Mouse (Mus musculus): ENCODE data around the gene Trip12. TPM values are rescaled to one million over a fixed set of nuclear protein-coding genes. Genes with fewer than 3 reads are reported as not detected.

The Trip12 gene
- polyA plus RNA-seq, 1 experiment: 130 TPM

- H3K4me1 ChIP-seq (ENCODE audit: control insufficient read depth, insufficient read depth, low read length): no peaks in the 10 kb centered on the region
- no peak overlapping the region for H3K4me3 ChIP-seq (replicated peaks; ENCODE audit: control insufficient read depth, low read depth, low read length)
- no peak overlapping the region for H3K27ac ChIP-seq (ENCODE audit: control insufficient read depth, insufficient read depth, low read depth, low read length, poor library complexity)
- TF ChIP-seq CTCF (IDR thresholded peaks at IDR 0.05; ENCODE audit: control insufficient read depth, insufficient read depth, low read length): no peak
- TF ChIP-seq POLR2A (IDR thresholded peaks at IDR 0.05; ENCODE audit: borderline replicate concordance, control insufficient read depth, low read depth, low read length): no peak
- 73% methylated on average over 11 of the region's 11 CpGs for WGBS
These were observed 41.1 kb upstream of the Trip12 start for GRCm38 (mm10) chr1:84881248-84882065.

GRCm38 (mm10) chr1:84879571-84880120 lies 39.3 kb upstream of the Trip12 start:
- no peak overlapping the region for H3K4me3 ChIP-seq (replicated peaks; ENCODE audit: control insufficient read depth, low read depth, low read length)
- no peaks in the 10 kb centered on the region for H3K4me1 ChIP-seq (ENCODE audit: control insufficient read depth, insufficient read depth, low read length)
- WGBS: 86% methylated on average over 8 of the region's 8 CpGs
- TF ChIP-seq CTCF (IDR thresholded peaks at IDR 0.05; ENCODE audit: control insufficient read depth, insufficient read depth, low read length) (no peak), POLR2A (IDR thresholded peaks at IDR 0.05; ENCODE audit: borderline replicate concordance, control insufficient read depth, low read depth, low read length) (no peak)
- H3K27ac ChIP-seq (ENCODE audit: control insufficient read depth, insufficient read depth, low read depth, low read length, poor library complexity): no peak overlapping the region

DNA sequence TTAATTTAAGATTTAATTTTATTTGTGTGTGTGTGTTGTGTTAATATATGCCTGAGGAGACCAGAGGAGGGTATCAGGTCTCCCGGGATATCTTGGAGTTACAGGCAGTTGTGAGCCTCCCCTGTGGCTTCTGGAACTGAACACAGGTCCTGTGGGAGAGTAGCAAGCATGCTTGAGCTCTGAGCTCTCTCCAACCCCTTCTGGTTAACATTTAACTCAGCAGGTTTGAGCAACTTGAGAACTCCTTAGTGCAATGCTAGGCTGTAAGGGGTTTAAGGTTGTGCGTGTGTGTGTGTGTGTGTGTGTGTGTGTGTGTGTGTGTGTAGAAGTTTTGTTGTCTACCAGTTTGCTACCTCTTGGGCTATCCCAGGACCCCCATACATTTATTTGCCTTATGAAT lies 37.3 kb upstream of the Trip12 start:
- TF ChIP-seq CTCF (IDR thresholded peaks at IDR 0.05; ENCODE audit: control insufficient read depth, insufficient read depth, low read length) (no peak), POLR2A (IDR thresholded peaks at IDR 0.05; ENCODE audit: borderline replicate concordance, control insufficient read depth, low read depth, low read length) (no peak)

GRCm38 (mm10) chr1:84872939-84873338 lies 32.6 kb upstream of the Trip12 start:
- H3K4me1 ChIP-seq (ENCODE audit: control insufficient read depth, insufficient read depth, low read length): no peaks in the 10 kb centered on the region
- H3K4me3 ChIP-seq (replicated peaks; ENCODE audit: control insufficient read depth, low read depth, low read length): no peak overlapping the region
- TF ChIP-seq POLR2A (IDR thresholded peaks at IDR 0.05; ENCODE audit: borderline replicate concordance, control insufficient read depth, low read depth, low read length): no peak
- no peak for TF ChIP-seq CTCF (IDR thresholded peaks at IDR 0.05; ENCODE audit: control insufficient read depth, insufficient read depth, low read length)
- WGBS: 65% methylated on average over 4 of the region's 4 CpGs
- no peak overlapping the region for H3K27ac ChIP-seq (ENCODE audit: control insufficient read depth, insufficient read depth, low read depth, low read length, poor library complexity)

More for the DNA sequence above, 37.3 kb upstream of the Trip12 start:
- Histone ChIP-seq H3K4me1 (ENCODE audit: control insufficient read depth, insufficient read depth, low read length) (no peaks in the 10 kb centered on the region), H3K27ac (ENCODE audit: control insufficient read depth, insufficient read depth, low read depth, low read length, poor library complexity) (no peak overlapping the region), H3K4me3 (replicated peaks; ENCODE audit: control insufficient read depth, low read depth, low read length) (no peak overlapping the region)
- 88% methylated on average over 2 of the region's 2 CpGs for WGBS

GRCm38 (mm10) chr1:84872105-84872504 lies 31.8 kb upstream of the Trip12 start:
- Histone ChIP-seq H3K4me3 (replicated peaks; ENCODE audit: control insufficient read depth, low read depth, low read length) (no peak overlapping the region), H3K27ac (ENCODE audit: control insufficient read depth, insufficient read depth, low read depth, low read length, poor library complexity) (no peak overlapping the region), H3K4me1 (ENCODE audit: control insufficient read depth, insufficient read depth, low read length) (no peaks in the 10 kb centered on the region)
- TF ChIP-seq POLR2A (IDR thresholded peaks at IDR 0.05; ENCODE audit: borderline replicate concordance, control insufficient read depth, low read depth, low read length): no peak
- no peak for TF ChIP-seq CTCF (IDR thresholded peaks at IDR 0.05; ENCODE audit: control insufficient read depth, insufficient read depth, low read length)
- 84% methylated on average over 3 of the region's 3 CpGs for WGBS

DNA sequence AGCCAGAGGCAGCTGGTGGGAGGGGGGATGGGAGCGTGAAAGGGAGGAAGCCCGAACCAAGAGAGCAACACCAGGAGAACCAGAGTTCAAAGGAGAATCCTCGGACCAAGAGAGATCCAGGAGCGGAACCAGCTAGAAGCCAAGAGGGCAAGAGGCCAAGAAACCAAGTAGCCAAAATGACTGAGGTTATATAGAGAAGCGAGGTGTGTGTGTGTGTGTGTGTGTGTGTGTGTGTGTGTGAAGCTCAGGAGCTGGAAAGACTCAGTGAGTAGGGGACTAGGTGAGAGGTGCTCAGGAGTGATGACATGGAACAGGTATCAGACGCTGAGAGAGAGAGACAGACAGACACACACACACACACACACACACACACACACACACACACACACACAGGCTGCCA lies 30.8 kb upstream of the Trip12 start:
- no peak for TF ChIP-seq CTCF (IDR thresholded peaks at IDR 0.05; ENCODE audit: control insufficient read depth, insufficient read depth, low read length)
- TF ChIP-seq POLR2A (IDR thresholded peaks at IDR 0.05; ENCODE audit: borderline replicate concordance, control insufficient read depth, low read depth, low read length): no peak
- Histone ChIP-seq H3K27ac (ENCODE audit: control insufficient read depth, insufficient read depth, low read depth, low read length, poor library complexity) (no peak overlapping the region), H3K4me1 (ENCODE audit: control insufficient read depth, insufficient read depth, low read length) (no peaks in the 10 kb centered on the region), H3K4me3 (replicated peaks; ENCODE audit: control insufficient read depth, low read depth, low read length) (no peak overlapping the region)
- WGBS: 76% methylated on average over 6 of the region's 6 CpGs

- Histone ChIP-seq H3K27ac (ENCODE audit: control insufficient read depth, insufficient read depth, low read depth, low read length, poor library complexity) (no peak overlapping the region), H3K4me3 (replicated peaks; ENCODE audit: control insufficient read depth, low read depth, low read length) (no peak overlapping the region), H3K4me1 (ENCODE audit: control insufficient read depth, insufficient read depth, low read length) (no peaks in the 10 kb centered on the region)
- WGBS: 58% methylated on average over 7 of the region's 7 CpGs
- TF ChIP-seq POLR2A (IDR thresholded peaks at IDR 0.05; ENCODE audit: borderline replicate concordance, control insufficient read depth, low read depth, low read length) (no peak), CTCF (IDR thresholded peaks at IDR 0.05; ENCODE audit: control insufficient read depth, insufficient read depth, low read length) (no peak)
These were observed 29.2 kb upstream of the Trip12 start for GRCm38 (mm10) chr1:84869498-84869897.

DNA sequence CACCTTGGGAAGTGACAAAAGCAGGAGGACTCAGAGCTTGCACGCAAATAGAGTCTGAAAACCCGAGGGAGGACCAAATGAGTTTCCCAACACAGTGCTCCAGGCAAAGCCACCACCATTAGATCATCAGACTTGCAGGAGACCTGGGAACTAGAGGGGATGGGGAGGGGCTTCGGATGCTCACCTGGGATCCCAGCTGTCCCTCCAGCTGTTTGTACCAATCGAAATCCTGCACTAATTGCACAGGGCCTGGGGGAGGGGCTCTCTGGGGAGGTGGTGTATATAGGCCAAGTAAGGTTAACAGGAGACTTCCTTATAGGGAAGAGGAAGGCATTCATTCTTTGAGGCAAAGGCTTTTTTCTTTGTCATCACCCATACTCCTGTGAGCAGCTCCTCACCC lies 28.5 kb upstream of the Trip12 start:
- no peaks in the 10 kb centered on the region for H3K4me1 ChIP-seq (ENCODE audit: control insufficient read depth, insufficient read depth, low read length)
- no peak overlapping the region for H3K4me3 ChIP-seq (replicated peaks; ENCODE audit: control insufficient read depth, low read depth, low read length)
- no peak overlapping the region for H3K27ac ChIP-seq (ENCODE audit: control insufficient read depth, insufficient read depth, low read depth, low read length, poor library complexity)
- WGBS: 76% methylated on average over 4 of the region's 4 CpGs
- TF ChIP-seq POLR2A (IDR thresholded peaks at IDR 0.05; ENCODE audit: borderline replicate concordance, control insufficient read depth, low read depth, low read length): no peak
- no peak for TF ChIP-seq CTCF (IDR thresholded peaks at IDR 0.05; ENCODE audit: control insufficient read depth, insufficient read depth, low read length)
